Mouse (Mus musculus): ENCODE results near the gene Paox. TPM values are rescaled to one million over a fixed set of nuclear protein-coding genes. Genes with fewer than 3 reads are reported as not detected.
A peak's percentile ranks its signal among the peaks of the same experiment; 100 is the strongest.

Gene Paox
- polyA plus RNA-seq, 1 experiment from 2014 or later: 16.7 TPM

DNA sequence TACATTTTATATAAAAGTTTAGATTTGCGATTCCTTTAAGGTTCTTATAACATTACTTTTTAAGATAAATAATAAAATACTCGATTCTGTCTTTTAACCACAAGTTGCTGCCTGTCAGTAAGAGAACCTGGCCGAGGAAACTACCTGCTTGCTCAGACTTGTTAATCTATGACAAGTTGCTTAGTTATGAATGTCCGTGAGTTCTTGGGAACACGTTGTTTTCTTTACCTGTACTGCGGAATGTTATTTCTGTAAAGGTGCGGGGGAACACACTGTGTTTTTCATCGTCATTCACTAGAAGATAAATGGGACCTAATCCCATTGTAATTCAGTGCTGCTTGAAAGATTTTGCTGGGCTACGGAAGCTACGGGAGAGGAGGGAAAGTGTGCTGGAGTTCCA is 25.0 kb upstream of the Paox start:
- no peaks in the 10 kb centered on the region for H3K27me3 ChIP-seq (replicated peaks; ENCODE audit: control insufficient read depth, insufficient read depth, low read length)
- H3K4me2 ChIP-seq (ENCODE audit: low read depth, low read length): no peak overlapping the region
- DNase-seq (ENCODE audit: low spot score): peak; percentile 66
- H3K9me3 ChIP-seq (ENCODE audit: control insufficient read depth, low read length): no peaks in the 10 kb centered on the region
- H3K4me1 ChIP-seq (ENCODE audit: control insufficient read depth, insufficient read depth, low read length): no peaks in the 10 kb centered on the region
- ATAC-seq (ENCODE audit: low read depth): no peak
- H3K4me3 ChIP-seq (ENCODE audit: low read depth, low read length): no peak overlapping the region
- H3K9ac ChIP-seq (ENCODE audit: low read depth, low read length): no peak overlapping the region
- H3K36me3 ChIP-seq (ENCODE audit: control insufficient read depth, insufficient read depth, low read length): no peaks in the 10 kb centered on the region
- WGBS: 67% methylated on average over 10 of the region's 10 CpGs
- no peak overlapping the region for H3K27ac ChIP-seq (replicated peaks; ENCODE audit: low read depth, low read length)

DNA sequence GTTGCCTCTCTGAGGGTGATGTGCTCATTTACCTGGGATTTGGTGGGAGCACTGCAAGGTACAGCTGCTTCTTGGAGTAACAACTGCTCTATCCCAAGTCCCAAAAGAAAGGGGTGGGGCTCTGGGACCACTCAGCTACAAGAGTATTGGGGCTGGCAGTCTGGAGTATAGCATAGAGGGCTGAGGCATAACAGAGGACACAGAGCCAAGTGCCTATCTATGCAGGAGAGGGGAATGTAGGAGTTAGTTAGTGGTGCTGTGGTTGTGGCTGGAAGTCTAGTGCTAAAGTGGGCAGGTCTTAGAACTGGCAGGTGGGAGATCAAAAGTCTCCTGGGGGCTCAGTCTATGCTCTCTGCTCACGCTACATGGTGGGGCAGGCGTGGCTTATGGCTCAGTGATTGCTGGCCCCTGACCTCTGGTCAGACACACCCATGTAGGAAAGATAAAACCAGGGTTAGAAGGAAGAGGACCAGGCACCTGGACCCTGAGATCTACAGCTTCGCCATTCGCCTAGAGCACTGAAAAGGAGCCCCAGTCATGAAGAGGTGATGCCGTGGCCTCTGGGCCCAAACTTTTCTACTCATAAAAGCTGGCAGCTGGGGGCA is 22.6 kb upstream of the Paox start, which contains the start of gene Prap1:
Prap1 (plus strand) TSS at position 472 of the 605 bp plus-strand sequence.
- Histone ChIP-seq H3K27ac (replicated peaks; ENCODE audit: low read depth, low read length) (no peak within 1 kb of the TSS), H3K4me1 (ENCODE audit: control insufficient read depth, insufficient read depth, low read length) (no peaks in the 10 kb centered on the region), H3K9me3 (ENCODE audit: control insufficient read depth, low read length) (no peaks in the 10 kb centered on the region), H3K4me3 (ENCODE audit: low read depth, low read length) (no peak within 1 kb of the TSS), H3K36me3 (ENCODE audit: control insufficient read depth, insufficient read depth, low read length) (no peaks in the 10 kb centered on the region), H3K27me3 (replicated peaks; ENCODE audit: control insufficient read depth, insufficient read depth, low read length) (no peaks in the 10 kb centered on the region), H3K9ac (ENCODE audit: low read depth, low read length) (no peak within 1 kb of the TSS), H3K4me2 (ENCODE audit: low read depth, low read length) (no peak within 1 kb of the TSS)
- ATAC-seq (ENCODE audit: low read depth) (no peak), DNase-seq (ENCODE audit: low spot score) (no peak)
- 75% methylated on average over 5 of the region's 5 CpGs for WGBS

DNA sequence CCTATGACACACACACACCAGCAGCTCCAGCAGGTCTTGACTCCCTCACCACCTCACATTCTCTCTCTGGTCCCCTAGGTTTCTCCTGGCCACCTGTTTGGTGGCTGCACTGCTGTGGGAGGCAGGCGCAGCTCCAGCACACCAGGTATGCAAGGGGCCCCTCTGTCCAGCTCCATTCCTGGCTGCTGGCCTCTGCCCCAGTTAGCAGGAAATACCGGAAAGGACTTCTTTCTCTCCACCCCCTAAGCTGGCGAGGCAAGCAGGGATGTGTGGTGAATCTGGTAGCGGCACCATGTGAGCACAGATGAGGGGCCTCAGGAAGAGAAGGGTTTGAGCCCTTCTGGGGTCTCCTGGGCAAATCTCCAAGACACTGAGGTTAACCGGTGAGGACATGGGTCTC is 20.6 kb upstream of the Paox start:
- DNase-seq (ENCODE audit: low spot score) (no peak), ATAC-seq (ENCODE audit: low read depth) (no peak)
- H3K9me3 ChIP-seq (ENCODE audit: control insufficient read depth, low read length): no peaks in the 10 kb centered on the region

DNA sequence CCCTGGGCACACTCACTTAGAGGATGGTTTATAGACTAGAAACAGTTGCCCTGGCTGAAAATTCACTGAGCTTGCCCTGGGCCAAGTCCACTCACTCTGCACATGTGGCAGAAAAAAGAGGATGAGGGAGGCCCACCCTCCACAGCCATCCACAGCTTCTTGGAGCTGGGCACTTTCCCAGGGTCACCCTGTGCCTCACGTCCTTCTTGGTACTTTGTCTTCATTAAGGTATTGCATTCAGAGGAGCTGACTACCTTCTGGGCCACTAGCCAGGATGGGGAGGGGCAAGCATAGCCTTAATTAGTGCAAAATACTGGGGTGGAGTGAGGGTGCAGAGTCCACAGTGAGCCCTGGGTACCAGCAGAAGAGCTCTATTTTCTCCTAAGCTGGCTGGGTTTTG is 20.0 kb upstream of the Paox start:
- H3K9ac ChIP-seq (ENCODE audit: low read depth, low read length): no peak overlapping the region
- H3K36me3 ChIP-seq (ENCODE audit: control insufficient read depth, insufficient read depth, low read length): no peaks in the 10 kb centered on the region
- no peaks in the 10 kb centered on the region for H3K9me3 ChIP-seq (ENCODE audit: control insufficient read depth, low read length)
- H3K4me1 ChIP-seq (ENCODE audit: control insufficient read depth, insufficient read depth, low read length): no peaks in the 10 kb centered on the region
- no peaks in the 10 kb centered on the region for H3K27me3 ChIP-seq (replicated peaks; ENCODE audit: control insufficient read depth, insufficient read depth, low read length)
- ATAC-seq (ENCODE audit: low read depth) (no peak), DNase-seq (ENCODE audit: low spot score) (no peak)
- no peak overlapping the region for H3K27ac ChIP-seq (replicated peaks; ENCODE audit: low read depth, low read length)
- H3K4me3 ChIP-seq (ENCODE audit: low read depth, low read length): no peak overlapping the region
- H3K4me2 ChIP-seq (ENCODE audit: low read depth, low read length): no peak overlapping the region
- WGBS: 38% methylated on average over 1 of the region's 1 CpGs

More for the DNA sequence above, 20.6 kb upstream of the Paox start:
- Histone ChIP-seq H3K27ac (replicated peaks; ENCODE audit: low read depth, low read length) (no peak overlapping the region), H3K4me2 (ENCODE audit: low read depth, low read length) (no peak overlapping the region), H3K36me3 (ENCODE audit: control insufficient read depth, insufficient read depth, low read length) (no peaks in the 10 kb centered on the region), H3K4me3 (ENCODE audit: low read depth, low read length) (no peak overlapping the region), H3K4me1 (ENCODE audit: control insufficient read depth, insufficient read depth, low read length) (no peaks in the 10 kb centered on the region), H3K27me3 (replicated peaks; ENCODE audit: control insufficient read depth, insufficient read depth, low read length) (no peaks in the 10 kb centered on the region), H3K9ac (ENCODE audit: low read depth, low read length) (no peak overlapping the region)
- WGBS: 57% methylated on average over 5 of the region's 5 CpGs

DNA sequence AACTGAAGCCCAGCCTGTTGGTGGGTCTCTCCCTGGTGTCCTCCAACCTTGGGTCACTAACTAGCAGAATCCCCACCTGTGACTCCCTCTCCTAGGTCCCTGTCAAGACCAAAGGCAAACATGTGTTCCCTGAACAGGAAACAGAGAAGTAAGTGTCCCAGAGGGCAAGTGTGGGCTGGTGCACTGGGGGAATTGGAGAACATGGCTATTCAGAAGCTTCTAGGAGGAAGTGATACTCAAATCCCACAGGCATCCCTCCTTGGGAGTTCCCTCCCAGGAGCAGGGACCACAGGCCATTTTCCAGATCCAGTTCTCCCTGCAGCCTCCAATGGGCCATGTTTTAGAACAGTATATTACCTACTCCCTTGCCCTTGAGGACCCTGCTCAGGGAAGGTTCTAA is 19.5 kb upstream of the Paox start:
- Histone ChIP-seq H3K27me3 (replicated peaks; ENCODE audit: control insufficient read depth, insufficient read depth, low read length) (no peaks in the 10 kb centered on the region), H3K4me1 (ENCODE audit: control insufficient read depth, insufficient read depth, low read length) (no peaks in the 10 kb centered on the region), H3K4me2 (ENCODE audit: low read depth, low read length) (no peak overlapping the region), H3K36me3 (ENCODE audit: control insufficient read depth, insufficient read depth, low read length) (no peaks in the 10 kb centered on the region), H3K9me3 (ENCODE audit: control insufficient read depth, low read length) (no peaks in the 10 kb centered on the region), H3K4me3 (ENCODE audit: low read depth, low read length) (no peak overlapping the region), H3K27ac (replicated peaks; ENCODE audit: low read depth, low read length) (no peak overlapping the region), H3K9ac (ENCODE audit: low read depth, low read length) (no peak overlapping the region)
- ATAC-seq (ENCODE audit: low read depth): no peak
- DNase-seq (ENCODE audit: low spot score): no peak

DNA sequence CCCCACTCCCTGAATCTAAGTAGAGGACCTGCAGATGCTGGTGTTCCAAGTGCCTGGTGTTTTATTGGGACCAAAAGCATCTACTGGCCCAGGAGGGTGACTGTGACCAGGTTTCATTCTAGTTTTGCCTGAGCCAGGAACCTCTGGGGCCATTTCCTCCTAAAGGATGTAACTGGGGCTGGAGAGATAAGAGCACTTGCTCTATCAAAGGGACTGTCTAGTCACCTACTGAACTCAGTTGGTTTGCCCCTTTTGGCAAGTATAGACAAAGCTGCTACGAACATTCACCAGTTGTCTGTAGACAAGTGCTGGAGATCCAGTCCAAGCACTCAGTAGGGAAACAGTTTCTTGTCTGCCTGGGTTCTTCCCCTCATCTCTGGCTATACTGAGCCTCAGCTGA is 17.1 kb upstream of the Paox start:
- Histone ChIP-seq H3K9ac (ENCODE audit: low read depth, low read length) (no peak overlapping the region), H3K36me3 (ENCODE audit: control insufficient read depth, insufficient read depth, low read length) (no peaks in the 10 kb centered on the region), H3K9me3 (ENCODE audit: control insufficient read depth, low read length) (no peaks in the 10 kb centered on the region), H3K27me3 (replicated peaks; ENCODE audit: control insufficient read depth, insufficient read depth, low read length) (no peaks in the 10 kb centered on the region), H3K27ac (replicated peaks; ENCODE audit: low read depth, low read length) (no peak overlapping the region), H3K4me3 (ENCODE audit: low read depth, low read length) (no peak overlapping the region), H3K4me2 (ENCODE audit: low read depth, low read length) (no peak overlapping the region), H3K4me1 (ENCODE audit: control insufficient read depth, insufficient read depth, low read length) (peaks cover 5% of the 10 kb centered on the region; the same call in 1 of the 2 replicates)
- WGBS: 100% methylated on average over 1 of the region's 1 CpGs
- DNase-seq (ENCODE audit: low spot score) (no peak), ATAC-seq (ENCODE audit: low read depth) (no peak)

DNA sequence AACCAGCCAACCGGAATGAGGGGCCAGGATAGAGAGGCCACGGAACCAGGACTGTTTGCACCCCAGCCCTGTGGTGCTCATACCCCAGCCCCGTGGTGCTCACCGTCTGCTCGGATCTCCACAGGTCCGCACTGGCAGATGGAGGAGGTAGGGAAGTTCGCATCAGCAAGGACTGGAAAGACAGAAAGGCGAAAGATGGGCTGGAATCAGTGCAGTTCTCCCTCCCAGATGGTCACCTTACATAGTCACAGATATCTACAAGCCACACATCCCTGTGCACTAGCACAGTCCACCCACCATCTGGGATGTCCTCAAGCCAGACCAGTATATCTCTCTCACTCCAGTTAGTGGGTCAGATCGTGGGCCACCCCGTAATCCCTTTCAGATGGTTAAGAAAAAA is 14.1 kb upstream of the Paox start:
- Histone ChIP-seq H3K4me1 (ENCODE audit: control insufficient read depth, insufficient read depth, low read length) (peaks cover 5% of the 10 kb centered on the region; the same call in 1 of the 2 replicates), H3K27ac (replicated peaks; ENCODE audit: low read depth, low read length) (no peak overlapping the region), H3K4me3 (ENCODE audit: low read depth, low read length) (peak overlapping the region; percentile 48), H3K9ac (ENCODE audit: low read depth, low read length) (peak overlapping the region; percentile 67), H3K4me2 (ENCODE audit: low read depth, low read length) (peak overlapping the region; percentile 76), H3K9me3 (ENCODE audit: control insufficient read depth, low read length) (no peaks in the 10 kb centered on the region), H3K36me3 (ENCODE audit: control insufficient read depth, insufficient read depth, low read length) (peaks cover 17% of the 10 kb centered on the region), H3K27me3 (replicated peaks; ENCODE audit: control insufficient read depth, insufficient read depth, low read length) (no peaks in the 10 kb centered on the region)
- DNase-seq (ENCODE audit: low spot score) (no peak), ATAC-seq (ENCODE audit: low read depth) (0 out of 2 replicates have a peak, but pooled peaks have one; percentile 16)
- 74% methylated on average over 10 of the region's 10 CpGs for WGBS

DNA sequence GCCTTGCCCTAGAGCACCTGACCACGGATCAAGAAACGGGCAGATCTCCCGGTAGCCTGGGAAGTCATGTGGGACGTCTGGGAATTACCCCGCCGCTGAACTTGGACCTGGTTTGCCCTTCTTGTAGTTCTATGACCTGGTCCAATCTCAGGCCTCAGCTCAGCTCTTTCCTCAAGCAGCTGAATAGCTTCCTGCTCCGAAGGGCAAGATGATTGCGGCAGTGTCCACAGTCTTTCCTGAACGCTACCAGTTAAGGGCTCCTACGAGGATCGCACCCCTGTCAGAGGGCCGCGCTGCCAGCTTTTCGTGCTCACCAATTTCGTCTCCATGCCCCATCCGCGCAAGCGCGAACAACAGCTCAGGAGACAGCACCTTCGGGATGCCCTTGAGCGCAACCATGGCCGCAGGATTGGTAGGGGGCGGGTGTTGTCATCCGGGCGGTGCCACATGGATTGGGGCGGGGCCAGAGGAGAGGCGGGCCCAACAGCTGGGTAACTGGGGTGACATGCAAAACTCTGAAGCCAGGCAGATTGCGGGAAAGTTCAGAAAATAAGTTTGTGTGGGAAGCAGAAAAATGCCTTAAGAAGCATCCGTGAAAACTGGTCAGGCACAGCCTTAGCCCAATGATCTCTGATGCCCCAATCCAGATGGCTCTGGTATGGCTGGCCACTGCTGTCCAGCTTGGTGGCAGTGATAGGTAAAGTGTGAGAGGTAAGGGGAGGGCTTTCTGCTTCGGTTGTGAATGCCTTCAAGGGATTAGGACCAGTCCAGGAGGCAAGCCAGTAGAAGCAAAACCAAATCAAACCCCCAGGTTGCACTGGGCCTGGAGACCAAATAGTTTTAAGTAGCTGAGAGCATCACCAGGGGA is 13.4 kb upstream of the Paox start, which contains the start of gene Fuom:
Fuom (minus strand) TSS at position 449 of the 868 bp plus-strand sequence.
- Histone ChIP-seq H3K4me3 (ENCODE audit: low read depth, low read length) (peak within 1 kb of the TSS; percentile 48), H3K27me3 (replicated peaks; ENCODE audit: control insufficient read depth, insufficient read depth, low read length) (no peaks in the 10 kb centered on the region), H3K9ac (ENCODE audit: low read depth, low read length) (peak within 1 kb of the TSS; percentile 67), H3K27ac (replicated peaks; ENCODE audit: low read depth, low read length) (no peak within 1 kb of the TSS), H3K4me1 (ENCODE audit: control insufficient read depth, insufficient read depth, low read length) (peaks cover 5% of the 10 kb centered on the region; the same call in 1 of the 2 replicates), H3K36me3 (ENCODE audit: control insufficient read depth, insufficient read depth, low read length) (peaks cover 22% of the 10 kb centered on the region), H3K4me2 (ENCODE audit: low read depth, low read length) (peak within 1 kb of the TSS; percentile 76), H3K9me3 (ENCODE audit: control insufficient read depth, low read length) (no peaks in the 10 kb centered on the region)
- DNase-seq (ENCODE audit: low spot score): peak; percentile 89
- ATAC-seq (ENCODE audit: low read depth): peak; percentile 94
- under 1% methylated on average over 26 of the region's 30 CpGs for WGBS
